Mouse (Mus musculus) c-Kit-positive CD71-positive TER-119-positive erythroid progenitor cells, embryonic 14.5 days (primary cell): ENCODE measurements around the gene Cs.

Source experiments
- DNase-seq: peaks from one replicate; pipeline ENCODE4 v3.0.0-alpha.2; 2013; ENCODE audit warnings: low spot score

Gene Cs

GRCm38 (mm10) chr10:128409692-128410559 lies 72.4 kb downstream of the Cs start:
- DNase-seq, result peak; percentile 98

- DNase-seq, result peak; percentile 48
Measured at GRCm38 (mm10) chr10:128410560-128410845, 73.0 kb downstream of the Cs start.

- DNase-seq, result peak; percentile 92
Measured at GRCm38 (mm10) chr10:128411211-128412054, 73.9 kb downstream of the Cs start, which contains the start of the genes Nabp2 and Rnf41. Gene Nabp2, minus strand, starts transcription at chr10:128411492. Gene Rnf41, plus strand, starts transcription at chr10:128411657.

GRCm38 (mm10) chr10:128412055-128412381 lies 74.5 kb downstream of the Cs start:
- DNase-seq, result peak; percentile 28
